Mouse (Mus musculus) G1E (cell line): Measurements from ENCODE around the gene Mrc1.

Experiments used
- CTCF ChIP-seq: IDR thresholded peaks from 2 replicates; pipeline ENCODE4 v1.5.1; 2012; ENCODE audit warnings: low read depth, low read length, inconsistent platforms, mixed read lengths
- GATA1 ChIP-seq: IDR thresholded peaks from 2 replicates; pipeline ENCODE4 v1.6.1; 2012; ENCODE audit warnings: borderline replicate concordance, low read length, inconsistent platforms, mixed read lengths
- GATA2 ChIP-seq: IDR thresholded peaks from 2 replicates; pipeline ENCODE4 v1.6.1; 2012; ENCODE audit warnings: low read depth, low read length, inconsistent platforms, borderline replicate concordance
- TAL1 ChIP-seq: conservative IDR thresholded peaks from 2 replicates; pipeline ENCODE4 v1.6.1; 2012; ENCODE audit warnings: low read depth, low read length, inconsistent platforms, mixed read lengths

GRCm38 (mm10) chr2:14315113-14315512 lies 85.9 kb downstream of the Mrc1 start:
- TF ChIP-seq CTCF = no peak
- TF ChIP-seq TAL1 = no peak
- TF ChIP-seq GATA1 = no peak
- TF ChIP-seq GATA2 = no peak
